Mouse (Mus musculus): ENCODE data around the gene Tmem144.

DNA sequence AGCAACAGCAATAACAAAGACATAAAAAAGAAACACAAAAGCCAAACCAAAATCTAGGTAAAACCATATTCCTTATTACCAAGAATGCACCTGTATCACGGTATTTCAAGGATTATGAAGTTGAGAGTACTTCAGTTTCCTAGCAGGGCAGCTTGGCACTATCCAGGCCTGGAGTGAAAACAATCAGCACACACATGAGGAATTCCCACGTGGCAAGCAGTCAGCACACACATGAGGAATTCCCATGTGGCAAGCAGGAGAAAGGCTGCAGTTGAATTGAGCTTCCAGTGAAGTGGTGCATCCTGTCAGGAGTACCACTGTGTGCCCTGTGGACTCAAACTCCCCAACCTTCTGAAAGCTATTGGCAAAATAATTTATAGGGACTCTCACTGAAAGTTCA, 29.1 kb upstream of the Tmem144 start:
- TF ChIP-seq RAD21 (IDR thresholded peaks at IDR 0.05; ENCODE audit: low read depth, low read length) (no peak), CHD2 (IDR thresholded peaks at IDR 0.05; ENCODE audit: low read length) (no peak), TCF12 (IDR thresholded peaks at IDR 0.05; ENCODE audit: low read depth, low read length) (no peak), IRF4 (IDR thresholded peaks at IDR 0.05; ENCODE audit: low read depth, low read length) (no peak), CTCF (conservative IDR thresholded peaks at IDR 0.05 in 1 of 2, IDR thresholded peaks at IDR 0.05 in 1 of 2; ENCODE audit: low read depth in 2 of 2, low read length in 2 of 2) (no peak), POLR2A (IDR thresholded peaks at IDR 0.05; ENCODE audit: low read depth, low read length) (no peak), USF2 (conservative IDR thresholded peaks at IDR 0.05; ENCODE audit: low read depth, low read length) (no peak), ZMIZ1 (IDR thresholded peaks at IDR 0.05; ENCODE audit: low read depth, low read length) (no peak), TBP (conservative IDR thresholded peaks at IDR 0.05; ENCODE audit: low read depth, low read length) (no peak), MAX (IDR thresholded peaks at IDR 0.05; ENCODE audit: low read length) (no peak), MAZ (IDR thresholded peaks at IDR 0.05; ENCODE audit: low read depth, low read length) (no peak), EP300 (IDR thresholded peaks at IDR 0.05; ENCODE audit: low read length) (no peak), HCFC1 (IDR thresholded peaks at IDR 0.05; ENCODE audit: low read depth, low read length) (no peak)
